Mouse (Mus musculus): ENCODE measurements around the gene Bloc1s2. TPM values are rescaled to one million over a fixed set of nuclear protein-coding genes. Genes with fewer than 3 reads are reported as not detected.

Bloc1s2 gene
- polyA plus RNA-seq, 1 experiment from 2014 or later: 158 TPM

- Histone ChIP-seq H3K27me3 (replicated peaks; ENCODE audit: control insufficient read depth, insufficient read depth, low read length) (no peaks in the 10 kb centered on the region), H3K36me3 (ENCODE audit: control insufficient read depth, insufficient read depth, low read length) (no peaks in the 10 kb centered on the region), H3K4me3 (ENCODE audit: low read length) (no peak overlapping the region), H3K4me2 (ENCODE audit: low read length) (no peak overlapping the region), H3K9ac (ENCODE audit: low read depth, low read length) (no peak overlapping the region), H3K4me1 (ENCODE audit: control insufficient read depth, insufficient read depth, low read depth, low read length) (no peaks in the 10 kb centered on the region), H3K9me3 (ENCODE audit: control insufficient read depth, low read length) (no peaks in the 10 kb centered on the region), H3K27ac (ENCODE audit: low read depth, low read length) (no peak overlapping the region)
- no peak for ATAC-seq
- 13% methylated on average over 3 of the region's 3 CpGs for WGBS
These were observed 15.3 kb upstream of the Bloc1s2 start for GRCm38 (mm10) chr19:44161515-44161914.

DNA sequence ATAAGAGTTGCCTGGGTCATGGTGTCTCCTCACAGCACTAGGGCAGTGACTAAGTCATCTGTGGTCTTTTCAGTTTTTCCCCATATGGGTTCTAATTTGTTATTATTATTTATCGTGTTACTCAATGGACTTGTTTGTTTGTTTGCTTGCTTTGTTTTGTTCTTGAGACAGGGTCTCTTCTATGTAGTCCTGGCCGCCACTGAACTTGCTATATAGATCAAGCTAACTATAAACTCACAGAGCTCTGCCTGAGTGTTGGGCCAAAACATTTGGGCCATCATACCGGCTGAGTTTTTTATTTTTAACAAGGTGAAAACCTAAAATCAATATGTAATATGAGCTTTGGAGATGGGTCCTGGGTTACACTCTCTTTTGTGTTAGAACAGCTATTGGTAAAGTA lies 13.1 kb upstream of the Bloc1s2 start:
- H3K27me3 ChIP-seq (replicated peaks; ENCODE audit: control insufficient read depth, insufficient read depth, low read length): peaks cover 5% of the 10 kb centered on the region; the same call in 1 of the 2 replicates
- no peaks in the 10 kb centered on the region for H3K4me1 ChIP-seq (ENCODE audit: control insufficient read depth, insufficient read depth, low read depth, low read length)
- no peak for ATAC-seq
- no peaks in the 10 kb centered on the region for H3K36me3 ChIP-seq (ENCODE audit: control insufficient read depth, insufficient read depth, low read length)
- H3K27ac ChIP-seq (ENCODE audit: low read depth, low read length): no peak overlapping the region
- H3K4me2 ChIP-seq (ENCODE audit: low read length): no peak overlapping the region
- no peaks in the 10 kb centered on the region for H3K9me3 ChIP-seq (ENCODE audit: control insufficient read depth, low read length)
- 89% methylated on average over 3 of the region's 3 CpGs for WGBS
- no peak overlapping the region for H3K9ac ChIP-seq (ENCODE audit: low read depth, low read length)
- no peak overlapping the region for H3K4me3 ChIP-seq (ENCODE audit: low read length)

GRCm38 (mm10) chr19:44157005-44157404 lies 10.8 kb upstream of the Bloc1s2 start:
- no peaks in the 10 kb centered on the region for H3K9me3 ChIP-seq (ENCODE audit: control insufficient read depth, low read length)
- no peak overlapping the region for H3K9ac ChIP-seq (ENCODE audit: low read depth, low read length)
- ATAC-seq: no peak
- 95% methylated on average over 10 of the region's 10 CpGs for WGBS
- no peak overlapping the region for H3K27ac ChIP-seq (ENCODE audit: low read depth, low read length)
- no peak overlapping the region for H3K4me3 ChIP-seq (ENCODE audit: low read length)
- H3K27me3 ChIP-seq (replicated peaks; ENCODE audit: control insufficient read depth, insufficient read depth, low read length): peaks cover 5% of the 10 kb centered on the region
- no peaks in the 10 kb centered on the region for H3K36me3 ChIP-seq (ENCODE audit: control insufficient read depth, insufficient read depth, low read length)
- no peak overlapping the region for H3K4me2 ChIP-seq (ENCODE audit: low read length)
- H3K4me1 ChIP-seq (ENCODE audit: control insufficient read depth, insufficient read depth, low read depth, low read length): no peaks in the 10 kb centered on the region

GRCm38 (mm10) chr19:44153781-44154180 lies 7.5 kb upstream of the Bloc1s2 start:
- H3K4me3 ChIP-seq (ENCODE audit: low read length): no peak overlapping the region
- ATAC-seq: no peak
- no peak overlapping the region for H3K27ac ChIP-seq (ENCODE audit: low read depth, low read length)
- H3K27me3 ChIP-seq (replicated peaks; ENCODE audit: control insufficient read depth, insufficient read depth, low read length): peaks cover 8% of the 10 kb centered on the region
- no peak overlapping the region for H3K4me2 ChIP-seq (ENCODE audit: low read length)
- WGBS: 82% methylated on average over 5 of the region's 5 CpGs
- H3K9ac ChIP-seq (ENCODE audit: low read depth, low read length): no peak overlapping the region
- no peaks in the 10 kb centered on the region for H3K36me3 ChIP-seq (ENCODE audit: control insufficient read depth, insufficient read depth, low read length)
- H3K4me1 ChIP-seq (ENCODE audit: control insufficient read depth, insufficient read depth, low read depth, low read length): no peaks in the 10 kb centered on the region
- H3K9me3 ChIP-seq (ENCODE audit: control insufficient read depth, low read length): no peaks in the 10 kb centered on the region

GRCm38 (mm10) chr19:44148991-44149390 lies 2.7 kb upstream of the Bloc1s2 start:
- H3K36me3 ChIP-seq (ENCODE audit: control insufficient read depth, insufficient read depth, low read length): no peaks in the 10 kb centered on the region
- H3K9ac ChIP-seq (ENCODE audit: low read depth, low read length): no peak overlapping the region
- H3K27ac ChIP-seq (ENCODE audit: low read depth, low read length): no peak overlapping the region
- 73% methylated on average over 2 of the region's 2 CpGs for WGBS
- peaks cover 4% of the 10 kb centered on the region; the same call in 1 of the 2 replicates for H3K27me3 ChIP-seq (replicated peaks; ENCODE audit: control insufficient read depth, insufficient read depth, low read length)
- no peak for ATAC-seq
- no peak overlapping the region for H3K4me2 ChIP-seq (ENCODE audit: low read length)
- peaks cover 11% of the 10 kb centered on the region for H3K4me1 ChIP-seq (ENCODE audit: control insufficient read depth, insufficient read depth, low read depth, low read length)
- H3K9me3 ChIP-seq (ENCODE audit: control insufficient read depth, low read length): no peaks in the 10 kb centered on the region; the same call in 1 of the 2 replicates
- no peak overlapping the region for H3K4me3 ChIP-seq (ENCODE audit: low read length)

DNA sequence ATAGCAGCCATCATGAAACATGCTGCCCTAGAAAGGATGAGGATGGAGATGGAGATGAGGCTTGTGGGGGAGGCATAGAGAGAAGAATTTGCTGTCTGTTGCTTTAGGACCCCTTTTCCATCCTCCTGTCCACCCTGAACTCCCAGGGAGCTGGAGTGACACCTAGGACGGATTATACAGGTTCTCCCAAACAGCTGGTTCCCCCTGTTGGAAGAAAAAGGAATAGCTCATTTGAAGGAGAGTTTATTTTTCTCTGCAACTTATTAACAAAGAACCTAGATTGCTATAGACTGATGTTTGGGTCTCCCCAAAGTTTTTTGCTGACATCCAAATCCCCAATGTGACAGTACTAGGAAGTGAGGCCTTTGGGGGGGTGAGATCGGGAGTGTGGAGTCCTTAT lies 2.1 kb upstream of the Bloc1s2 start:
- WGBS: 20% methylated on average over 2 of the region's 2 CpGs

DNA sequence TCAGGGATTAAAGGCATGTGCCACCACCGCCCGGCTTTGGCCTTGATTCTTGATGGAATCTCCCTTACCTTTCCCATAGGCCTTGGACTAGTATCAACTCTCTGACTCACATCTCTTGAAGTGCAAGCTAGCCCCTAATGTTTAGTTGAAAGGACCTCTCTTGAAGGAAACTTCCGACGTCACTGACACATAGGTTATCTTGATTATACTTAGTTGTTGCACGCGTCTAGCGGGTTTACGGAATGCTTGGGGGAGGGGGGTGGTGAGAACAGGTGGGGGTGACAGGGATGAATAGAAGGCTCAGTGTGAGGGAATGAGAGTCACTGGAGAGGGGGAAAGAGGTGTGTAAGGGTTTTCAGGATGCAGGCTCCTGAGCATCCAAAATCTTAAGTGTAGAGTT lies 705 bp upstream of the Bloc1s2 start:
- ATAC-seq: no peak
- 94% methylated on average over 8 of the region's 8 CpGs for WGBS
- no peak overlapping the region for H3K9ac ChIP-seq (ENCODE audit: low read depth, low read length)
- no peak overlapping the region for H3K4me3 ChIP-seq (ENCODE audit: low read length)
- peaks cover 7% of the 10 kb centered on the region for H3K36me3 ChIP-seq (ENCODE audit: control insufficient read depth, insufficient read depth, low read length)
- no peaks in the 10 kb centered on the region; the same call in 1 of the 2 replicates for H3K9me3 ChIP-seq (ENCODE audit: control insufficient read depth, low read length)
- no peak overlapping the region for H3K4me2 ChIP-seq (ENCODE audit: low read length)
- H3K27me3 ChIP-seq (replicated peaks; ENCODE audit: control insufficient read depth, insufficient read depth, low read length): peaks cover 4% of the 10 kb centered on the region; the same call in 1 of the 2 replicates
- H3K4me1 ChIP-seq (ENCODE audit: control insufficient read depth, insufficient read depth, low read depth, low read length): peaks cover 11% of the 10 kb centered on the region
- no peak overlapping the region for H3K27ac ChIP-seq (ENCODE audit: low read depth, low read length)

More for the DNA sequence above, 2.1 kb upstream of the Bloc1s2 start:
- Histone ChIP-seq H3K9ac (ENCODE audit: low read depth, low read length) (no peak overlapping the region), H3K4me1 (ENCODE audit: control insufficient read depth, insufficient read depth, low read depth, low read length) (peaks cover 11% of the 10 kb centered on the region), H3K36me3 (ENCODE audit: control insufficient read depth, insufficient read depth, low read length) (peaks cover 3% of the 10 kb centered on the region; the same call in 1 of the 2 replicates), H3K27me3 (replicated peaks; ENCODE audit: control insufficient read depth, insufficient read depth, low read length) (peaks cover 4% of the 10 kb centered on the region; the same call in 1 of the 2 replicates), H3K9me3 (ENCODE audit: control insufficient read depth, low read length) (no peaks in the 10 kb centered on the region; the same call in 1 of the 2 replicates), H3K4me3 (ENCODE audit: low read length) (no peak overlapping the region), H3K27ac (ENCODE audit: low read depth, low read length) (no peak overlapping the region), H3K4me2 (ENCODE audit: low read length) (no peak overlapping the region)
- no peak for ATAC-seq

DNA sequence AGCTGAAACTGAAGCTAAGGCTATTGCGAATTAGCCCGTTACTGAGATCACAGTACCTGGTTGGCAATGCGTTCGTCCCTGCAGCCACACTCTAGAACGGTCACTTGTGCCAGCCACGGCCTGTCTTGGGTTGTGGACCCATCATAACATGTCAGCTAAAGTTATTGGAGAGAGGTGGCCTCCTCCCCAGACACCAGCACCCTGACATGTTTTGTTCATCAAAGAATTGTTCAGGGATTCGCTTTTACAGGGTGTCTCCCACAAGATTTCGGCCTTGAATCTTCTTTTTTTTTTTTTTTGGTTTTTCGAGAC lies 278 bp upstream of the Bloc1s2 start:
- Histone ChIP-seq H3K4me3 (ENCODE audit: low read length) (peak overlapping the region; percentile 75), H3K4me2 (ENCODE audit: low read length) (peak overlapping the region; percentile 75), H3K27me3 (replicated peaks; ENCODE audit: control insufficient read depth, insufficient read depth, low read length) (peaks cover 4% of the 10 kb centered on the region; the same call in 1 of the 2 replicates), H3K27ac (ENCODE audit: low read depth, low read length) (peak overlapping the region; percentile 66), H3K36me3 (ENCODE audit: control insufficient read depth, insufficient read depth, low read length) (peaks cover 9% of the 10 kb centered on the region), H3K9ac (ENCODE audit: low read depth, low read length) (peak overlapping the region; percentile 78), H3K9me3 (ENCODE audit: control insufficient read depth, low read length) (no peaks in the 10 kb centered on the region; the same call in 1 of the 2 replicates), H3K4me1 (ENCODE audit: control insufficient read depth, insufficient read depth, low read depth, low read length) (peaks cover 11% of the 10 kb centered on the region)
- peak; percentile 67 for ATAC-seq
- WGBS: 64% methylated on average over 9 of the region's 9 CpGs

GRCm38 (mm10) chr19:44144366-44144765 lies 1.9 kb downstream of the Bloc1s2 start:
- peaks cover 4% of the 10 kb centered on the region; the same call in 1 of the 2 replicates for H3K27me3 ChIP-seq (replicated peaks; ENCODE audit: control insufficient read depth, insufficient read depth, low read length)
- no peak for ATAC-seq

More at GRCm38 (mm10) chr19:44144366-44144765, 1.9 kb downstream of the Bloc1s2 start:
- H3K27ac ChIP-seq (ENCODE audit: low read depth, low read length): no peak overlapping the region
- H3K9me3 ChIP-seq (ENCODE audit: control insufficient read depth, low read length): no peaks in the 10 kb centered on the region; the same call in 1 of the 2 replicates
- no peak overlapping the region for H3K4me3 ChIP-seq (ENCODE audit: low read length)
- peaks cover 11% of the 10 kb centered on the region for H3K4me1 ChIP-seq (ENCODE audit: control insufficient read depth, insufficient read depth, low read depth, low read length)
- no peak overlapping the region for H3K4me2 ChIP-seq (ENCODE audit: low read length)
- H3K36me3 ChIP-seq (ENCODE audit: control insufficient read depth, insufficient read depth, low read length): peaks cover 22% of the 10 kb centered on the region
- WGBS: 91% methylated on average over 9 of the region's 9 CpGs
- H3K9ac ChIP-seq (ENCODE audit: low read depth, low read length): no peak overlapping the region
